8 mouse cellular contexts compared by ENCODE assay signal in genomic region chr14:19823321-19824142, GRCm38 (mm10). TPM values are rescaled to one million over a fixed set of nuclear protein-coding genes. Genes with fewer than 3 reads are reported as not detected.
DNase-seq lines count a peak whose midpoint lies in the region; ATAC-seq lines count a peak whose summit lies in the region.

TSS of gene Rtraf (minus strand) at chr14:19823824.

- peak; percentile 100 for ATAC-seq in megakaryocyte progenitor cell, adult 5-6 weeks (replicated peaks; ENCODE audit: poor library complexity)

- DNase-seq in adipocyte (ENCODE audit: low spot score) = peak; percentile 88
- DNase-seq in embryo, embryonic 10 days (ENCODE audit: low spot score) = peak; percentile 99
- DNase-seq in gastrocnemius, postnatal 10 days = peak; percentile 96
- DNase-seq in induced T-regulatory cell, adult 2 months (ENCODE audit: low read depth) = peak; percentile 97
- DNase-seq in left cerebral cortex, adult 9 months (ENCODE audit: low spot score in 2 of 2) = peak; percentile 68 to 89
- DNase-seq in right cerebral cortex, postnatal 14 days = peak; percentile 95
- peak; percentile 85 to 91 for DNase-seq in urinary bladder, postnatal 36 days (ENCODE audit: low spot score in 2 of 2)

RNA-seq across cellular contexts. Expression of gene Rtraf, which starts in this region (rescaled TPM):
- total RNA-seq in gastrocnemius, postnatal 10 days (2021) = 10 to 100 TPM; 78.3 to 85.5 TPM
- total RNA-seq in megakaryocyte progenitor cell, adult 5-6 weeks (2015) = 165 and 167 TPM in 2 replicates
- 141 and 161 TPM in 2 replicates for total RNA-seq in megakaryocyte progenitor cell, adult 5-6 weeks (2017)

Comparison
In these comparisons a context has a peak if more than half of its experiments do, and no peak if none do; other contexts are left out.
1. Peak in every context shown above with its lines: DNase-seq and ATAC-seq.